Mouse (Mus musculus): ENCODE measurements at regions not wholly inside any gene's neighbourhood (a gene's known extent, or its start where the extent isn't known, plus 50 kb on each side); places are given as distances from the start of the nearest gene placed in this dataset.

DNA sequence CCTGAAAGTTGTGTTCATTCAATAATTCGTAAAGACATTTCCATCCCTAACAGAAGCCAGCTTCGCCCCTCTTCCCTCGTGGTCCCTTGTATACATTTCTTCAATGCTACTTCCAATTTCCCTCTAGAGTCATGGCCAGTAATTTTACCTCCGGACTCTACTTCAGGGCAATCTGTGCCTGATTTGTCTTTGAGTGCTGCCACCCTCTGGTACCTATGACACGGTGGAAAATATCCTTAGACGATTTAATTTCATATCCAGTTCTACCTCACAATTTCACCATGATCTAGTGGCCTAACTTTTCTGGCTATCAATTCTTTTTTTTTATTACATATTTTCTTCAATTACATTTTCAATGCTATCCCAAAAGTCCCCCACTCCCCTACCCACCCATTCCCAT, 49.9 kb upstream of the Adamts3 start:
- Histone ChIP-seq H3K27me3 (ENCODE audit: control insufficient read depth, insufficient read depth, insufficient read length) (no peaks in the 10 kb centered on the region), H3K4me2 (ENCODE audit: low read depth) (no peak overlapping the region), H3K79me2 (ENCODE audit: control insufficient read depth, insufficient read depth) (no peaks in the 10 kb centered on the region), H3ac (ENCODE audit: control insufficient read depth, insufficient read length) (no peak overlapping the region), H3K36me3 (ENCODE audit: control insufficient read depth, insufficient read depth) (no peaks in the 10 kb centered on the region), H3K4me3 (no peak overlapping the region)
- TF ChIP-seq USF1 (IDR thresholded peaks at IDR 0.05; ENCODE audit: low read depth) (no peak), CEBPB (IDR thresholded peaks at IDR 0.05; ENCODE audit: insufficient read depth, poor library complexity, severe bottlenecking) (no peak), TCF3 (IDR thresholded peaks at IDR 0.05; ENCODE audit: insufficient read length, low read depth) (no peak), TCF12 (IDR thresholded peaks at IDR 0.05; ENCODE audit: insufficient read depth, poor library complexity, severe bottlenecking) (no peak), POLR2AphosphoS2 (IDR thresholded peaks at IDR 0.05; ENCODE audit: insufficient read length, low read depth) (no peak), POLR2A (IDR thresholded peaks at IDR 0.05; ENCODE audit: insufficient read length, low read depth) (no peak)
